Mouse (Mus musculus) liver, embryonic 13.5 days (tissue): ENCODE data around the gene Olfr92. TPM values are rescaled to one million over a fixed set of nuclear protein-coding genes. Genes with fewer than 3 reads are reported as not detected.
"Not testable (repeated sequence)": the region's sequence is repeated elsewhere in the genome, so short reads cannot be mapped to it uniquely, and the experiment has no call there.

ENCODE experiments used
- ATAC-seq: fragments of 200-750 bp; cut with Nextera tagmentation; 2 replicates; pipeline ENCODE4 v1.8.0; 2017; ENCODE audit warnings: low read depth, mild to moderate bottlenecking, moderate number of reproducible peaks, moderate library complexity
- DNase-seq: peaks from one replicate; pipeline ENCODE4 v3.0.0; 2022
- H3K27ac ChIP-seq: fragments of 300-500 bp; sonication (generic); 2 replicates; pipeline ENCODE4 v1.5.1; 2015; ENCODE audit warnings: moderate library complexity, mild to moderate bottlenecking, inconsistent platforms
- H3K27me3 ChIP-seq: fragments of 300-500 bp; sonication (generic); 2 replicates; pipeline ENCODE4 v1.6.1; 2015; ENCODE audit warnings: mild to moderate bottlenecking, inconsistent platforms
- H3K36me3 ChIP-seq: fragments of 300-500 bp; sonication (generic); 2 replicates; pipeline ENCODE4 v1.6.1; 2015; ENCODE audit warnings: mild to moderate bottlenecking, inconsistent platforms
- H3K4me1 ChIP-seq: fragments of 300-500 bp; sonication (generic); replicated peaks from 2 replicates; pipeline ENCODE4 v1.6.1; 2015; ENCODE audit warnings: inconsistent platforms
- H3K4me2 ChIP-seq: fragments of 300-500 bp; sonication (generic); 2 replicates; pipeline ENCODE4 v1.6.1; 2015; ENCODE audit warnings: inconsistent platforms, mild to moderate bottlenecking, moderate library complexity
- H3K4me3 ChIP-seq: fragments of 300-500 bp; sonication (generic); replicated peaks from 2 replicates; pipeline ENCODE4 v1.5.1; 2015; ENCODE audit warnings: mild to moderate bottlenecking, inconsistent platforms
- H3K9ac ChIP-seq: fragments of 300-500 bp; sonication (generic); 2 replicates; pipeline ENCODE4 v1.6.1; 2015; ENCODE audit warnings: mild to moderate bottlenecking, inconsistent platforms
- H3K9me3 ChIP-seq: fragments of 300-500 bp; sonication (generic); replicated peaks from 2 replicates; pipeline ENCODE4 v1.6.1; 2016; ENCODE audit warnings: inconsistent platforms
- WGBS: fragments of 180-500 bp; shearing (Covaris S2); methylation state at CpG from one replicate; pipeline ENCODE4 v1.1.7; 2015; ENCODE audit not compliant: insufficient replicate concordance; 5-methylcytosine and 5-hydroxymethylcytosine counted together
- polyA plus RNA-seq: library from polyadenylated mRNA; unstranded; fragments of >200 nt; fragmentation: Nextera tagmentation; extraction: Ambion mirVana; gene quantifications from 2 replicates; pipeline ENCODE4 v1.2.1, GENCODE M21; 2015

Olfr92 gene
- not detected in 2 replicates for polyA plus RNA-seq

GRCm38 (mm10) chr17:37119988-37120387 lies at the start of gene Olfr92:
Gene Olfr92, minus strand, starts transcription at chr17:37120088.
- H3K4me3 ChIP-seq = no peak within 1 kb of the TSS
- H3K27me3 ChIP-seq = no peaks in the 10 kb centered on the region
- WGBS = 58% methylated on average over 2 of the region's 2 CpGs
- no peak for DNase-seq
- no peaks in the 10 kb centered on the region for H3K36me3 ChIP-seq
- H3K4me1 ChIP-seq = no peaks in the 10 kb centered on the region
- no peak for ATAC-seq
- H3K4me2 ChIP-seq = no peak within 1 kb of the TSS
- no peaks in the 10 kb centered on the region for H3K9me3 ChIP-seq
- no peak within 1 kb of the TSS for H3K27ac ChIP-seq
- H3K9ac ChIP-seq = no peak within 1 kb of the TSS

GRCm38 (mm10) chr17:37161394-37161793 lies 41.5 kb upstream of the Olfr92 start, which contains the start of gene Olfr93:
Gene Olfr93, minus strand, starts transcription at chr17:37161494.
- Histone ChIP-seq H3K4me1 (no peaks in the 10 kb centered on the region), H3K36me3 (no peaks in the 10 kb centered on the region), H3K27me3 (no peaks in the 10 kb centered on the region), H3K4me2 (no peak within 1 kb of the TSS), H3K9ac (no peak within 1 kb of the TSS), H3K27ac (no peak within 1 kb of the TSS), H3K9me3 (no peaks in the 10 kb centered on the region), H3K4me3 (no peak within 1 kb of the TSS)
- ATAC-seq = no peak
- DNase-seq = no peak

GRCm38 (mm10) chr17:37131366-37131765 lies 11.5 kb upstream of the Olfr92 start:
- not testable (repeated sequence) for H3K27me3 ChIP-seq, ATAC-seq, H3K4me1 ChIP-seq, H3K27ac ChIP-seq, H3K4me2 ChIP-seq, H3K4me3 ChIP-seq, DNase-seq, H3K9ac ChIP-seq, H3K9me3 ChIP-seq, H3K36me3 ChIP-seq
- WGBS = 32% methylated on average over 4 of the region's 4 CpGs

DNA sequence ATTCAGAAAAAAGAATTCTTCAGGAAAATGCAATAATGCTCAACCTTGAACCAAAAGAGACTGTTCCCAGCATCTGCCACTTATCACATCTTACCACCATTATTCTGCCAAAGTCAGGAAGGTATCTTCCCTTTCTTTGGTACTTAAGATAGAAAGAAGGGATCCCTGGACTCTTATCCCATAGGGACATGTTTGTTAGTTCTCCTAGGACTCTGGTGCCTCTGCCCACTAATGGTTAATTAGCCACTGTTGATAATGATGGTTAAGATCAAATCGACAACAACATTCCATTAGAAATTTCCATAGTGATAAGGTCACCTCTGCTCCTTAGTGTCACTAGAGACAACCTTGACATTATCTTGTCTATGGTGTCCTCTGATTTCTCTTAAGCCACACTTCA lies 21.7 kb downstream of the Olfr92 start, which contains the start of gene Olfr91:
TSS of gene Olfr91 (minus strand) at position 101 of the 400 bp plus-strand sequence.
- Histone ChIP-seq H3K9me3 (no peaks in the 10 kb centered on the region), H3K27me3 (no peaks in the 10 kb centered on the region), H3K4me1 (no peaks in the 10 kb centered on the region), H3K9ac (no peak within 1 kb of the TSS), H3K4me2 (no peak within 1 kb of the TSS), H3K4me3 (no peak within 1 kb of the TSS), H3K27ac (no peak within 1 kb of the TSS), H3K36me3 (no peaks in the 10 kb centered on the region)
- DNase-seq (no peak), ATAC-seq (no peak)
- WGBS = 57% methylated on average over 1 of the region's 1 CpGs

DNA sequence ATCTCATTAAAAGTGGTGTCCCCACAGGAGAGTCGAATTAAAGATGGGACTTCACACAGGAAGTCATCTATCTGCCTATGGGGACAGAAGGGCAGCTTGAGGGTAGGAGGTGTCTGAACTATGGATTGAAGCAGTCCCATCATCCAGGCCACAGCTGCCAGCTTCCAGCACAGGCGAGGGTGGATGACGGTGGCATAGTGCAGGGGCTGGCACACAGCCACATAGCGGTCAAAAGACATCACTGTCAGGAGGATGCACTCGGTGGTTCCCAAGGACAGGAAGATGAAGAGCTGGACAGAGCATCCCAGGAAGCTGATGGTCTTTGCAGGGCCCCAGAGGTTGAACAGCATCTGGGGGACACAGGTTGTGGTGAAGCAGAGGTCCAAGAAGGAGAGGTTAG lies 26.6 kb downstream of the Olfr92 start:
- no peak overlapping the region for H3K4me2 ChIP-seq
- WGBS = 62% methylated on average over 5 of the region's 5 CpGs
- no peak overlapping the region for H3K4me3 ChIP-seq
- H3K27ac ChIP-seq = no peak overlapping the region
- no peaks in the 10 kb centered on the region for H3K27me3 ChIP-seq
- DNase-seq (no peak), ATAC-seq (no peak)
- H3K9me3 ChIP-seq = no peaks in the 10 kb centered on the region
- no peak overlapping the region for H3K9ac ChIP-seq
- no peaks in the 10 kb centered on the region for H3K36me3 ChIP-seq
- no peaks in the 10 kb centered on the region for H3K4me1 ChIP-seq

- DNase-seq (no peak), ATAC-seq (no peak)
- Histone ChIP-seq H3K9ac (no peak overlapping the region), H3K9me3 (no peaks in the 10 kb centered on the region), H3K4me3 (no peak overlapping the region), H3K4me1 (no peaks in the 10 kb centered on the region), H3K27me3 (no peaks in the 10 kb centered on the region), H3K36me3 (no peaks in the 10 kb centered on the region), H3K27ac (no peak overlapping the region), H3K4me2 (no peak overlapping the region)
- 9% methylated on average over 1 of the region's 1 CpGs for WGBS
Observed at GRCm38 (mm10) chr17:37092198-37092597, 27.7 kb downstream of the Olfr92 start.

DNA sequence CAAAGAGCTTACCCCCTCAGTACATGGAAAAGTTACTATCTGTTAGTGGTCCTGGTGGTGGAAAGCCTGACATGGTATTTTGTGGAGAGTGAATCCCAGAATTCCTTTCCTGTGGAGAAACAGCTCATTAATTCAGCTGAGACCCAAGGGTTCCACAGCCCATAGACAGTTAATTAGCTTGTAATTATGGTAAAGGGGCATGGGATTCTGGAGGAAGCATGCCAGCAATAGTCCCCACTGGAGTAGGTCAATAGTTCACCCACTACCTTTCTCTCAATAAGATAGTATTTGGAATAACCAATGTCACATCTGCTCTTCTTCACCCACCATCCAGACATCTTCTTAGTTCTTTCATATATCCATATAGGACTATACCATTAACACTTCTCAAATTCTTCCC lies 31.5 kb downstream of the Olfr92 start, which contains the start of gene Olfr90:
TSS of gene Olfr90 (minus strand) at position 101 of the 400 bp plus-strand sequence.
- H3K36me3 ChIP-seq = no peaks in the 10 kb centered on the region
- no peak within 1 kb of the TSS for H3K27ac ChIP-seq
- H3K4me1 ChIP-seq = no peaks in the 10 kb centered on the region
- no peaks in the 10 kb centered on the region for H3K27me3 ChIP-seq
- DNase-seq (no peak), ATAC-seq (no peak)
- no peak within 1 kb of the TSS for H3K4me2 ChIP-seq
- no peak within 1 kb of the TSS for H3K9ac ChIP-seq
- no peak within 1 kb of the TSS for H3K4me3 ChIP-seq
- no peaks in the 10 kb centered on the region for H3K9me3 ChIP-seq

- H3K9me3 ChIP-seq = no peaks in the 10 kb centered on the region
- DNase-seq = no peak
- H3K4me2 ChIP-seq = no peak overlapping the region
- H3K27ac ChIP-seq = no peak overlapping the region
- H3K9ac ChIP-seq = no peak overlapping the region
- ATAC-seq = no peak
- H3K36me3 ChIP-seq = no peaks in the 10 kb centered on the region
- no peak overlapping the region for H3K4me3 ChIP-seq
- no peaks in the 10 kb centered on the region for H3K27me3 ChIP-seq
- no peaks in the 10 kb centered on the region for H3K4me1 ChIP-seq
- 64% methylated on average over 10 of the region's 10 CpGs for WGBS
Observed at GRCm38 (mm10) chr17:37085545-37085944, 34.3 kb downstream of the Olfr92 start.

- DNase-seq = no peak
- H3K9me3 ChIP-seq = no peaks in the 10 kb centered on the region
- H3K4me2 ChIP-seq = no peak overlapping the region
- no peak overlapping the region for H3K9ac ChIP-seq
- no peaks in the 10 kb centered on the region for H3K36me3 ChIP-seq
- H3K4me3 ChIP-seq = no peak overlapping the region
- H3K4me1 ChIP-seq = no peaks in the 10 kb centered on the region
- H3K27ac ChIP-seq = no peak overlapping the region
- ATAC-seq = no peak
- 51% methylated on average over 5 of the region's 5 CpGs for WGBS
- H3K27me3 ChIP-seq = no peaks in the 10 kb centered on the region
Observed at GRCm38 (mm10) chr17:37084632-37085031, 35.3 kb downstream of the Olfr92 start.

DNA sequence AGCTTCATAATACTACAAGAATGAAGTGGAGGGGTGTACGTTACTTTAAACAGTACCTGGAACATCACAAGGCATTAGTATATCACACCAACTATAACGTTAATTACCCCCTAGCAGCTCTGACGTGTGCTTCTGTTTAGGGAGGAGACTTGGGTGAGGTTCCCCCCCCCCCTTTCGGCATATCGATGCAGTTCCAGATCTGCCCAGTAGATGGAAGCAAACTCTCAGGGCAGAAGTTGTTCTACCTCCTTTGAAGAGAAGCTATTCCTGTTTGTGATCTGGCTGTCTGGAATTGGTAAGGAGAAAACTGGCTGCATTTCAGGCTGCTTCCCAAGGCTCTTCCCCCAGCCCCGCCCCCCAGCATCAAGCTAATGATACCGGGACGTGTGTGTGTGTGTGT lies 36.6 kb downstream of the Olfr92 start:
- Histone ChIP-seq H3K4me3 (no peak overlapping the region), H3K36me3 (no peaks in the 10 kb centered on the region), H3K4me2 (no peak overlapping the region), H3K9me3 (no peaks in the 10 kb centered on the region), H3K9ac (no peak overlapping the region), H3K4me1 (no peaks in the 10 kb centered on the region), H3K27ac (no peak overlapping the region), H3K27me3 (no peaks in the 10 kb centered on the region)
- ATAC-seq = no peak
- DNase-seq = no peak
- WGBS = 8% methylated on average over 7 of the region's 8 CpGs

- WGBS = 64% methylated on average over 4 of the region's 4 CpGs
- no peak overlapping the region for H3K4me2 ChIP-seq
Observed at GRCm38 (mm10) chr17:37081659-37082058, 38.2 kb downstream of the Olfr92 start.

GRCm38 (mm10) chr17:37080119-37080518 lies 39.8 kb downstream of the Olfr92 start:
- Histone ChIP-seq H3K27me3 (no peaks in the 10 kb centered on the region), H3K36me3 (no peaks in the 10 kb centered on the region), H3K4me1 (no peaks in the 10 kb centered on the region), H3K9ac (no peak overlapping the region), H3K4me3 (no peak overlapping the region), H3K4me2 (no peak overlapping the region), H3K9me3 (no peaks in the 10 kb centered on the region), H3K27ac (no peak overlapping the region)
- WGBS = 36% methylated on average over 5 of the region's 5 CpGs
- no peak for DNase-seq
- ATAC-seq = no peak

More at GRCm38 (mm10) chr17:37081659-37082058, 38.2 kb downstream of the Olfr92 start:
- no peak overlapping the region for H3K4me3 ChIP-seq
- ATAC-seq (no peak), DNase-seq (no peak)
- H3K27ac ChIP-seq = no peak overlapping the region
- no peaks in the 10 kb centered on the region for H3K9me3 ChIP-seq
- H3K36me3 ChIP-seq = no peaks in the 10 kb centered on the region
- no peaks in the 10 kb centered on the region for H3K27me3 ChIP-seq
- no peak overlapping the region for H3K9ac ChIP-seq
- H3K4me1 ChIP-seq = no peaks in the 10 kb centered on the region
